Mouse (Mus musculus) retina, postnatal 1 day (tissue): Measurements from ENCODE around the gene Pilra.
"Not testable (repeated sequence)": the region's sequence is repeated elsewhere in the genome, so short reads cannot be mapped to it uniquely, and the experiment has no call there.

Experiments used
- DNase-seq: peaks from one replicate; pipeline ENCODE4 v3.0.0-alpha.2; 2012

Gene Pilra

DNA sequence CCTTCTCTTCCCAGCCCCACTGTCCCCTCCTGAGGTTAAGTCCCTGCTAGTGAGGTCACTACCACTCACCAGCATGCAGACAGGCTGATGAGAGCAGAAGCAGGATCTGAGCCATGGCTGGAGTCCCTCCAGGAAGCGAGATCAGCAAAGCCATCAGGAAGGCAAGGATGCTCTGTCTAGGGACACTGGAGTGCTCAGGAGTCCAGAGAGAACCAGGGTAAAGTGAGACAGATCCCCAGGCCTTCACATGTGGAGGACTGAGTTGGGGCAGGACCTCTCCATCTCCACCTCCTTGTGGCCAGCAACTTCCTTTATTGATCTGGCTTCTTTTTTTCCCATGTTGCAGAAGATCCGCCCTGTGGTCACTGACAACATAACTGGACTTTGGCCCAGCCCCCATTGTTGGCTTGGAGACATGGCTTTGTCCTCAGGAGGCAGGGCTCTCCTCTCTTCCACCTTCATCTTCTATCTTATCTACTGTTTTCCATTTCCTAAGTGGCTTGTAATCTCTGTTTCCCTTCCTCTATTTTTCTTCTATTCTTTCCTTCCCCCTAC lies at the start of gene Pilra:
TSS of gene Pilra (minus strand) at position 316 of the 555 bp plus-strand sequence.
- not testable (repeated sequence) for DNase-seq

GRCm38 (mm10) chr5:137883345-137883744 lies 47.3 kb upstream of the Pilra start:
- DNase-seq: no peak

DNA sequence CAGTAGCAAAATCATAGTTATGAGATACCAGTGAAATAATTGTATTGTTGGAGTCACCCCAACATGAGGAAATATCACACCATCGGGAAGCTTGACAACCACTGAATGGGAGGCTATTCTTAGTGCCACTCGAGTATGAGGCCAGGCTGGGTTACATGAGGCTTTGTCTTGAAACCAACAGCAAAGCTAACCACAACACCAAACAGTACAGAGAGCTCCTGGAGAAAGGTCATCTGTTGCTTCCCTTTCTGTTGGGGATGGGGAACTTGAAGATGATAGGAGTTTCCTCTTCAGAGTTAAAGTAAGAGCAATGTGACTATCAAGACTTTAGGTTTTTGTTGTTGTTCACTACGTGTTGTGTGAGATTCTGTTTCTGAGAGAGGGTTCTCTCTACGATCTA lies 46.8 kb upstream of the Pilra start:
- no peak for DNase-seq

DNA sequence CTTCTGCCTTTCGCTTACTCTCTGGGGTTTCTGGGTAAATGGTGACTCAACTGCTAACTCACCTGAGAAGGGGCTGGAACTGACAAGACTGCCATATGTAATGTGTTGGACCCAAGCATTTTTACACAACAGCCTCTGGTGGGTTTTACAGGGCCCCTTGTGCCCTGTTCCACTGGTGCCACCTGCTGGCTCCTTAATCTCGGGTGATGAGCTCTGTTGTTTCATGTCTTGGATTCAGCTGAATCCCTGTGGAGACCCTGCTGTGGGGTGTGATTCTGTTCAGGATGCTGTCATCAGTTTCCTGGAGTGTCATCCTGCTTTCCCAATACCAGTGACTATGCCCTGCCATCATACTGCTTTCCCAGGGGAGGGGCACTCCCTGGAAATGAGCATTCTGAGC lies 41.8 kb upstream of the Pilra start:
- DNase-seq: peak; percentile 27

GRCm38 (mm10) chr5:137875054-137875453 lies 39.0 kb upstream of the Pilra start:
- no peak for DNase-seq

- not testable (repeated sequence) for DNase-seq
These were observed 36.3 kb upstream of the Pilra start for GRCm38 (mm10) chr5:137872381-137872702.

- DNase-seq: not testable (repeated sequence)
These were observed 35.7 kb upstream of the Pilra start, which contains the start of gene Pilrb2 for GRCm38 (mm10) chr5:137871644-137872380. Gene Pilrb2 (minus strand): TSS chr5:137871815.

GRCm38 (mm10) chr5:137868600-137868999 lies 32.5 kb upstream of the Pilra start:
- DNase-seq: not testable (repeated sequence)

GRCm38 (mm10) chr5:137864008-137864407 lies 27.9 kb upstream of the Pilra start:
- DNase-seq: not testable (repeated sequence)

- DNase-seq: not testable (repeated sequence)
These were observed 22.1 kb upstream of the Pilra start, which contains the start of gene Pilrb1 for GRCm38 (mm10) chr5:137857960-137858710. Gene Pilrb1 (minus strand): TSS chr5:137858106.

- not testable (repeated sequence) for DNase-seq
These were observed 20.8 kb upstream of the Pilra start for GRCm38 (mm10) chr5:137856870-137857269.

GRCm38 (mm10) chr5:137854907-137855306 lies 18.8 kb upstream of the Pilra start:
- not testable (repeated sequence) for DNase-seq

DNA sequence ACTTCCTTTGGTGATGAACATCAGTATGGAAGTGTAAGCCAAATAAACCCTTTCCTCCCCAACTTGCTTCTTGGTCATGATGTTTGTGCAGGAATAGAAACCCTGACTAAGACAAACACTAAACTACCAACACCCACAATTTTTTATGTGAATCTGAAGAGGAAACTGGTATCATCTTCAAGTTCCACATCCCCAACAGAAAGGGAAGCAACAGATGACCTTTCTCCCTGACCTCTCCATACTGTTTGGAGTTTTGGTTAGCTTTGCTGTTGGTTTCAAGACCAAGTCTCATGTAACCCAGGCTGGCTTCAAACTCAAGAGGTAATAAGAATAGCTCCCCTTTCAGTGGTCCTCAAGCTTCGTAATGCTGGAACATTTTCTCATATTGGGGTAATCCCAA lies 14.2 kb upstream of the Pilra start:
- DNase-seq: not testable (repeated sequence)

DNA sequence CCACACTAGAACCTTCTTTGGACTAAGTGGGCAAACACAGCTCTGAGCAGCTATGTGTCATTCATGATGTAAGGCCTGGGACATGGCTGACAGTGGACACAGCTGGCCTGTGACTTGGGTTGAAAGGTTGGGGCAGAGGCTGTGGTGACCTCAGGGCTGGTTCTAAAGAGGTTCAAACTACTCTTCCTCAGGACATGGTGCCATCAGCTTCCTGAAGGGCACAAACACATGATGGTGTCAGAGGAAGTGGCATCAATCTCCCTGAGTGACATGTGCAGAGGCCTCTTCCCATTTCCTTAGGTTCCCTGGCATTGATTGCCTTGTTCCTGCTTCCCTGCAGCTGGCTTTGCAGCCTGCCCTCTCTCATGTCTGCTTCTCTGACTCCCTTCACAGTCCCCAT lies 1.0 kb upstream of the Pilra start:
- DNase-seq: not testable (repeated sequence)

GRCm38 (mm10) chr5:137836611-137837010 lies 530 bp upstream of the Pilra start:
- no peak for DNase-seq

DNA sequence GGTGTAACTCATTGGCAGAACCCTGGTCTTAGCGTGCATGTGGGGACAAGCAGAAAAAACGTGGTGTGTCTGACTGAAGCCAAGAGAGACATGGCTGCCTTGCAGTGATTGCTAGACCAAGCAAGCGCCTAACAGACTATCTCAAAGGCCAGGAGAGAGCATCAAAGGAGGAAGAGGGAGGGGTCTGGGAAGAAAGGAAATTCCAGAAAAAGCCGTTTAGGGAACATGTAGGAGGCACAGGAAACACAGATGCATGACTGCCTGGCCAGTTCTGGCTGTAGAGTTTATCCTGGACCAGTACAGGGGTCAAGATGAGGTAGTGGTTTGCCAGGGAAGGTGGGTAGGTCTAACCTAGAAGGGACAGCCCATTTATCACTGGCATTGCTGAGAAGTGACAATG lies 2.6 kb downstream of the Pilra start:
- no peak for DNase-seq

GRCm38 (mm10) chr5:137831506-137831905 lies 4.6 kb downstream of the Pilra start:
- DNase-seq: no peak

GRCm38 (mm10) chr5:137831106-137831505 lies 5.0 kb downstream of the Pilra start:
- DNase-seq: no peak

DNA sequence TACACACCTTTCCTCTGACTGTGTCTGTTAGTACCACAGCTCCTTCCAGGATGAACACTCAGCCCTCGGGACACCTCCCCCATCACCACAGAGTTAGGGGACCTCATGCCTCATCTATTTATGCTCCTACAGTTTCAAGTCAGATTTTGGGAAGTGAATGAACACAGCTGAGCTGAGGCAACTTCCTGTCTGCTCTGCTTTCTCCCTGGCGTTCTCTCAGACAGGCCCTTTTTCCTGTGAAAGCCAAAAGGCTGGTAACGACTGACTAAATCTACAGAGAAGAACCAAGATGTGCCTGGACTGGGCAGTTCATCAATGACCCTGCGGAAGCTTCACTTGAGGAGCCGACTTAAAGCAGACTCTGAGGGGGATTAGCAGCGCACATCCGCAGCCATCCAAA lies 5.8 kb downstream of the Pilra start:
- DNase-seq: no peak

GRCm38 (mm10) chr5:137828694-137829093 lies 7.4 kb downstream of the Pilra start:
- no peak for DNase-seq

GRCm38 (mm10) chr5:137826421-137826820 lies 9.7 kb downstream of the Pilra start:
- no peak for DNase-seq

GRCm38 (mm10) chr5:137825971-137826370 lies 10.1 kb downstream of the Pilra start:
- no peak for DNase-seq

DNA sequence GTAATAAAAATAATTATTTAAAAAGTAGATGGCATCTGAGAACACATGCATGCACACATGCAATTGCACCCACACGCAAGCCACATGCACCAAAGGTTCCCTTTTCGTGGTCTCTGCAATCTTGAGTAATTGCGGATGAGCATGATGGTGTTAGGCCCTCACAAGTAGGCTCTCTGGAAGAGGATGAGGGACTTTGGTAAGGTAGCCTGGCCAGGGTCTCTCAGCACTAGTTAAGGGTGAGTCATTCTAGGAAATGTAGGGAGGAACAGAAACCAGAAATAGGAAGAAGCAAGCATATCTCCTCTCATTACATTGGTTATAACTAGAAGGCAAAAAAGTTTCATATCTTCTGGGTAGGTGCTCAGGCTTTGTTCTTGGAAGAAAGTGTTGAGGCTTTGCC lies 11.1 kb downstream of the Pilra start:
- no peak for DNase-seq
